Mouse (Mus musculus): ENCODE results near the gene Gm49383.

The Gm49383 gene

GRCm38 (mm10) chr12:69196444-69197377 is at the start of gene Gm49383:
TSS of gene Gm49383 (minus strand) at chr12:69197104.
- DNase-seq (ENCODE audit: extremely low read depth, low read depth, low spot score) = no peak

GRCm38 (mm10) chr12:69241771-69242431 is 45.0 kb upstream of the Gm49383 start:
- DNase-seq (ENCODE audit: extremely low read depth, low read depth, low spot score) = no peak

- no peak for DNase-seq (ENCODE audit: extremely low read depth, low read depth, low spot score)
These were observed 44.5 kb upstream of the Gm49383 start for GRCm38 (mm10) chr12:69241405-69241770.

GRCm38 (mm10) chr12:69240876-69241275 is 44.0 kb upstream of the Gm49383 start, which contains the start of gene Klhdc1:
TSS of gene Klhdc1 (plus strand) at chr12:69241176.
- no peak for DNase-seq (ENCODE audit: extremely low read depth, low read depth, low spot score)

- DNase-seq (ENCODE audit: extremely low read depth, low read depth, low spot score) = no peak
These were observed 41.4 kb upstream of the Gm49383 start for GRCm38 (mm10) chr12:69238284-69238683.

- DNase-seq (ENCODE audit: extremely low read depth, low read depth, low spot score) = no peak
These were observed 38.9 kb upstream of the Gm49383 start for GRCm38 (mm10) chr12:69235782-69236181.

GRCm38 (mm10) chr12:69229251-69229650 is 32.3 kb upstream of the Gm49383 start:
- DNase-seq (ENCODE audit: extremely low read depth, low read depth, low spot score) = no peak

- DNase-seq (ENCODE audit: extremely low read depth, low read depth, low spot score) = no peak
These were observed 31.0 kb upstream of the Gm49383 start, which contains the start of gene Pole2 for GRCm38 (mm10) chr12:69227776-69228466. TSS of gene Pole2 (minus strand) at chr12:69228195.

- DNase-seq (ENCODE audit: extremely low read depth, low read depth, low spot score) = no peak
These were observed 23.8 kb upstream of the Gm49383 start for GRCm38 (mm10) chr12:69220613-69221277.

GRCm38 (mm10) chr12:69216587-69216986 is 19.7 kb upstream of the Gm49383 start:
- DNase-seq (ENCODE audit: extremely low read depth, low read depth, low spot score) = no peak

GRCm38 (mm10) chr12:69215000-69215785 is 18.3 kb upstream of the Gm49383 start:
- peak; percentile 87 for DNase-seq (ENCODE audit: extremely low read depth, low read depth, low spot score)

- DNase-seq (ENCODE audit: extremely low read depth, low read depth, low spot score) = no peak
These were observed 17.5 kb upstream of the Gm49383 start for GRCm38 (mm10) chr12:69214393-69214792.

GRCm38 (mm10) chr12:69213186-69213777 is 16.4 kb upstream of the Gm49383 start:
- no peak for DNase-seq (ENCODE audit: extremely low read depth, low read depth, low spot score)

GRCm38 (mm10) chr12:69211057-69211456 is 14.2 kb upstream of the Gm49383 start:
- no peak for DNase-seq (ENCODE audit: extremely low read depth, low read depth, low spot score)

- DNase-seq (ENCODE audit: extremely low read depth, low read depth, low spot score) = no peak
These were observed 13.4 kb upstream of the Gm49383 start for GRCm38 (mm10) chr12:69210056-69210979.

GRCm38 (mm10) chr12:69208520-69208919 is 11.6 kb upstream of the Gm49383 start:
- DNase-seq (ENCODE audit: extremely low read depth, low read depth, low spot score) = no peak

- DNase-seq (ENCODE audit: extremely low read depth, low read depth, low spot score) = no peak
These were observed 11.0 kb upstream of the Gm49383 start for GRCm38 (mm10) chr12:69207926-69208325.

GRCm38 (mm10) chr12:69207396-69207795 is 10.5 kb upstream of the Gm49383 start:
- no peak for DNase-seq (ENCODE audit: extremely low read depth, low read depth, low spot score)
